Mouse (Mus musculus) cerebellum, adult 18-20 months (tissue): ENCODE measurements at regions not wholly inside any gene's neighbourhood (a gene's known extent, or its start where the extent isn't known, plus 50 kb on each side); places are given as distances from the start of the nearest gene placed in this dataset.
"Not testable (repeated sequence)": the region's sequence is repeated elsewhere in the genome, so short reads cannot be mapped to it uniquely, and the experiment has no call there.

ENCODE experiments used
- DNase-seq, 2 experiments: peaks; one replicate each; pipeline ENCODE4 v3.0.0; 2021

- DNase-seq = no peak
Observed at GRCm38 (mm10) chr16:51169294-51169693, 578.3 kb upstream of the Ccdc54 start.

DNA sequence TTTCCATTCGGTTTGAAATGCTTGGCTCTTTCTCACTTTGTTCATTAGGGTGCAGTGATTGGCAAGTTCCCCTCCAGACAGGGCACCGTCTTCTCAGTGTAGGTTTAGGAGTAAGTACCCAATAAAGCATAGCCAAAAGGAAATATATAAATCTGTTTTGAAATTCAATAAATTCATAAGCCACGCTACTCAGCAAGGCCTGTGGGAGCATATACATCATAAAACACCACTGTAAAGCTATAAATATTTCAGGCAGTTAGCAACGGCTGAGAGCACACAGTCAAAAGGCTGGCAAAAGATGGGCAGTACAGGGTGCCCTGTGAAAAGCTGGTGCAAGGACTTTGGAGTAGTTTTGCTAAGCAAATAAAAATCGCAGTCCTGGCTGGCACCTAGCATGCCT is 569.8 kb upstream of the Ccdc54 start:
- no peak for DNase-seq

GRCm38 (mm10) chr16:51138575-51138974 is 547.6 kb upstream of the Ccdc54 start:
- no peak for DNase-seq

DNA sequence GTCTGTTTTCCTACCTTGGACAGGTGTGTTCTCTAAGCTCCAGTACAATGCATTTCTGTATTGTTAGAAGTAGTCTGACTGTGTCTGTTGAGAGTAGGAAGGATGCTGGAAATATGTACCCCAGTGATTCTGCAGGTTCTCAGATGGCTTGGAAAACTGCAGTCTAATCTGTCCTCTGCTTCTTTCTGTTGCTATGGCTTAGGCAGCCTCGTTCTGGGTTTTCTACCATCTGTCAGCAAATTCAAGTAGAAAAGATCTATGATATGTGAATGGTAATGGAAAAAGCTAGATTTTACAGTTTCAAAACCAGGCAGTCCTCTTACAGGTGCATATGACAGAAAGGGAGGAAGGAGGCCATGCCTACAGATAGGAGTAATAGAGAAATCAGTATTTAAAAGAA is 528.9 kb upstream of the Ccdc54 start:
- no peak for DNase-seq

- no peak for DNase-seq
Observed at GRCm38 (mm10) chr16:51118365-51118764, 527.4 kb upstream of the Ccdc54 start.

DNA sequence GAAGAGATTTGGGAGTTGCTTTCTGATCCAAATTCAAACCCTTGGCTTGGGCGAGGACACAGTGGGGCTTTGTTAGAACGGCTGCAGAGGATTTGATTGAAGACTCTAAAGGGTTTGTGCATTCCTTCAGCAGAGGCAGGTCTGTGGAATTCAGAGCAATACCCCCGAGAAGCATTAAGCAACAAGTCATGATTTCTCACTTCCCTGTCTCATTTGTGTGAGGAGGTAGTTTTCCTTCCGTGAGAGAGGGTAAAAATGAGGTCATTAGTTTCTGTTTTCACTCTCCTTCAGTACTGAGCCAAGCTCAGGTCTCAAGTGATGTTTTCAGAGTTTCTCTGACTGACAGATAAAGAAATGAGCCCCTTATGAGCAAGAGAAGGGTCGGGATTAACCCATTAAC is 526.9 kb upstream of the Ccdc54 start:
- no peak for DNase-seq

DNA sequence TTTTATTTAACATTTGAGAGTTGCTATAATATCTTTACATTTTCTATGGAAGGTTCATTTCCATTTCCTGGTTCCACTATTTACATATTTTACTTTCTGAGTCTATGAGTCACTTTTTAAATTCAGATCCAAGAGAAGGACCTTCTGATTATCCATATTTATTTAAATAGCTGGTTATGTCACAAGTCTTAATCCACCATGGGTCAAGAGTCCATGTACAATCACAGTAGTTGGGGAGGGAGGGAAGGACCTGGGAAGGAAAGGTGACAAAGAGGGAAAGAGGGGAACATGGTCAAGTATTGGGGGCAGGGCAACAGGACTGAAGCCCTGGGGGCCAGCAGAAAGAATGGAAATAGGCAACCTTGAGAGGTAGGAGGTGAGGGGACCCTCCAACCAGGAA is 518.9 kb upstream of the Ccdc54 start:
- no peak for DNase-seq

DNA sequence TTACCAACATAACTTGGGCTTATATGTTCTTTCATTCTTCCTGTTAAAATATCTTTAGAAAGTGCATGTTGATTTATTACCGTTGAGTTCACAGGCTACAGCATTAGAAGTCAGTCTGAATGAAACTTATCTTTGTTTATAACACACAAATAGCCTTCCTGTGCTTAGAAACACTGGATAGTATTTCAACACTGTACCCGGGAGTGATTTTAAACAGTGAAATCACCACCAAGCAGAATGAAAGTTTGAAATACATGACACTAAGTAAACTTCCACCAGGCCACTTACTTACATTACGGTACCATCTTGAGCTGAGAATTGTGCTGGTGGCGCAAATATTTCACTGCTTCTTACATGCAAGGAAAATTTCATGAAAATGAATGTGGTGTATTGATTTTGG is 516.5 kb upstream of the Ccdc54 start:
- DNase-seq = no peak

- no peak for DNase-seq
Observed at GRCm38 (mm10) chr16:51086556-51086955, 495.6 kb upstream of the Ccdc54 start.

- DNase-seq = no peak
Observed at GRCm38 (mm10) chr16:51080146-51080545, 489.2 kb upstream of the Ccdc54 start.

DNA sequence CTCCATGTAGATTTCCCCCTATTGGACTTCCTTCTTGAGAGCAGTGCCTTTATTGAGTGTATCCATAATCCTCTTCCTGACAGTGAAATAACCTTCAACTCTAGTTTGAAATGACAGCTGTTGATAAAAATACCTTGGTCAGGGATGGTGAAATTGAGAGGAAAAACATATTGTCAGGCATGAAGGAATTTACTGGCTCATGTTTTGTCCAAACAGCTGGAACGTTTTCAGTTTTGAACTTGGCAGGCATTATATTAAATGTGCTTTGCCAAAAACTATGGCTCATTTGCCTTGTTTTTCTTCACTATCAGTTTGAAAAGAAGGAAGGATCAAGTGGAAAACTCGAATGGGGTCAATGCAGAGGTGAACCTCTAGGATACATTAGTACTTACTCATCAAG is 457.7 kb upstream of the Ccdc54 start:
- no peak for DNase-seq

DNA sequence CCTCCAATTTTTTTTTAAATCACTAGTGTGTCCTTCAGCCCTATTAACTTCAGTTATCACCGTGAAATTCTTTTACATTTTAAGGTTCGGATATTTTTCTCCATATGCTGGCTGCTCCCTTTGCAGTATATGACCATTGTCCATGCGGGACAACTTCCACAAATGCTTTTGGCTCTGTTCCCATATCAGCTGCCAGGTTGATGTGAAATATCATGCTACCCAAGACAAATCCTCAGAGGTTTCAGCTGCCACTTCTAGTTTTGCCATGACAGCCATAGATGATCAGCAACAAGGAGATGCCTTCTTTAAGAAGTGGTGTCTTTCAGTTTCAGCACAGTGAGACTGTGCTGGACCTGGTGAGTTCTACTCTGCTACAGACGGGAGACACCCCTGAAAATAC is 457.2 kb upstream of the Ccdc54 start:
- no peak for DNase-seq

DNA sequence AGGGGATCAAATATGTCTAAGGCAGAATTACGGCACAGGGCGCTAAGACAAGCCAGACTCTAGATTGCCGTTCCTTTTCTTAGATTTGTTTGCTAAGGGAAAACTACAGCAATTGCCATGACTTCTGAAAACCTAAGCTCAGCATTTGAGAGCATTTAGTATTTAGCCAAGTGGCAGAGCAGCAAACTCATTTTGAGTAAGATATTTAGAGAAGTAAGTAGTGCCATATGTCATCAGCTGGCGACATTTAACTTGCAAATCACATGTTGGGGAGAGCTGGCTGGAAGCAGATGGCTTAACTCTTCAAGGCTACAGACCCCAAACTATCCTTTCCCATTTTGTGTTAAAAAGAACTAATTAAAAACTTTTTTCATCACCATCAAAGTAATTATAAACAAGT is 450.4 kb upstream of the Ccdc54 start:
- DNase-seq = no peak

DNA sequence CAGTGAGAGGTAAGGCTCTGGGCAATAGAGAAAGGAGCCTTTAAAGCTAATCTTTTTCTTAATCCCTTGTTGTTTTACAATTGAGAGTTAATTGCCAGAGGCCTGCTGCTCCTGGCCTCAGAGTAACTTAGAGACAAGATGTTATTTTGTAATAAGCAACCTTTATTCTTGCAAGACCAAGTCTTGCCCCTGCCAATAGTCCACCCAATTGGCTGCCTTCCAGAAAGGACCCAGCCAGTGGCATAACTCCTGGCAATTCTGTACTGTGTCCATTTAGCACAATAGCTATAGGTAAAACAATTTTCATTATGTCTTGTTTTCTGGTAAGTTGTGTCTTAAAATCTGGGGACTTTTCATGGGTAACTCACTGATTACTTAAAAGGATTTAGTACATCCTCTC is 411.9 kb upstream of the Ccdc54 start:
- no peak for DNase-seq

GRCm38 (mm10) chr16:50964395-50964794 is 373.4 kb upstream of the Ccdc54 start:
- DNase-seq = no peak

DNA sequence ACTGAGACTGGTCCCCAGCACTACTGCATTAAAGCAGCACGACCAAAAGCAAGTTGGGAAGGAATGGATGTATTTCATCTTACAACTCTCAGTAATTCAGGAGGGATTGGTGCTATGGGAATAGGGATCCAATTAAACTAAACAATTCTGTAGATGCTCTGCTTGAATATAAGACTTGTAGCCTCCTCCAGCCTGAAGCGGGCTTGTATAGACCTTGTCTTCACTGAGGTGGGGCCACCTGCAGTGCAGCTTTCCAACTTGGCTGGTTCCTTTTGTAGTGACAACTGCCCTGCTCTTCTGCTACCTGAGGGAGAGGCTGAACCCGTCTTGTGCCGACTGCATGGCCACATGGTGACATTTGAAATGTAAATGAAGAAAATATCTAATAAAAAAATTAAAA is 353.1 kb upstream of the Ccdc54 start:
- DNase-seq = no peak

- DNase-seq = not testable (repeated sequence)
Observed at GRCm38 (mm10) chr16:50943581-50943980, 352.6 kb upstream of the Ccdc54 start.

GRCm38 (mm10) chr16:50942291-50942690 is 351.3 kb upstream of the Ccdc54 start:
- no peak for DNase-seq

- no peak for DNase-seq
Observed at GRCm38 (mm10) chr16:50939316-50939715, 348.4 kb upstream of the Ccdc54 start.

- DNase-seq = no peak
Observed at GRCm38 (mm10) chr16:50907732-50908131, 316.8 kb upstream of the Ccdc54 start.

- DNase-seq = no peak
Observed at GRCm38 (mm10) chr16:50899151-50899550, 308.2 kb upstream of the Ccdc54 start.

DNA sequence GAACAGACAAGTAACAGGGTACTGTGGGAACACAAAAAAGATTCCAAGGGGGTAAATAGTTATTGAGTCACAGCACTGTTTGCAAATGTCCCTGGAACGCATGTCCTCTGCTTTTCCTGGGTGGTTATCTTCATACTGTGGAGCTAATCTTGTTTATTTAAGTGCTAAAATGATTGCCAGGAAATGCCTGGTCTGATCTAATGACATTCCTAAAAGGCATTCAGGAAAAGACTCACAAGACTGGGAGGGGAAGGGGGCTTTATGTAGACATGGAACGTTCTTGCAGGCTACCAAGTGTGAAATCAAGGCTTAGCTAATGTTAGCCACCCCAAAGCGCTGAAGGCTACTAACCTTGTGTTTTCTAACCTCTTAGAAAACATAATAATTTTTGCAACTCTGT is 287.0 kb upstream of the Ccdc54 start:
- DNase-seq = no peak

- no peak for DNase-seq
Observed at GRCm38 (mm10) chr16:50871318-50871717, 280.4 kb upstream of the Ccdc54 start.

GRCm38 (mm10) chr16:50863565-50863964 is 272.6 kb upstream of the Ccdc54 start:
- DNase-seq = no peak

GRCm38 (mm10) chr16:50859513-50859912 is 268.6 kb upstream of the Ccdc54 start:
- no peak for DNase-seq

DNA sequence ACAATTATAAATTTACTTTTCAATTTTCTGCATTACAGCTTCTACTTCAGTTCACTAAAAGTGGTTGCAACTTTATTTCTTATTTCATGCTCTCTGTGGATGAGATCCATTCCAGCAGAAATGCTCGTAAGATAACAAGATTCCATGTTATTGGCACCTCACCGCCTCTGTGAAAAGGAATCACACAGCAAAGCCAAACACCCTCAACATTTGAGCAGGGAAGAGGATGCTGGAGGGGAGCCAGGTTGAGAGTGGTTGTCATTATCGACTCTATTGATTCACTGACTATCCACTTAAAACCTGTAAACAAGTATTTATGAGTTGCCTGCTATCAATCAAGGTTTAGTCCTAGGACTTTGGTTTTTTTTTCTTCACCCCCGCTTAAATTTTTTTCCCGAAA is 261.1 kb upstream of the Ccdc54 start:
- no peak for DNase-seq
